Mouse (Mus musculus): ENCODE results near the gene Fto. TPM values are rescaled to one million over a fixed set of nuclear protein-coding genes. Genes with fewer than 3 reads are reported as not detected.

The Fto gene
- polyA plus RNA-seq, 1 experiment from 2014 or later: 111 TPM

GRCm38 (mm10) chr8:91669461-91670071 lies 356.2 kb downstream of the Fto start:
- ATAC-seq (replicated peaks; ENCODE audit: low FRiP score) (no peak), DNase-seq (ENCODE audit: low spot score) (no peak)
- Histone ChIP-seq H3K9me3 (ENCODE audit: control insufficient read depth, low read length) (no peaks in the 10 kb centered on the region), H3K9ac (ENCODE audit: low read length) (no peak overlapping the region), H3K36me3 (ENCODE audit: control insufficient read depth, insufficient read depth, low read length) (no peaks in the 10 kb centered on the region), H3K27ac (ENCODE audit: low read depth, low read length) (no peak overlapping the region), H3K4me1 (replicated peaks; ENCODE audit: control insufficient read depth, insufficient read depth, low read length) (peaks cover 2% of the 10 kb centered on the region; the same call in 1 of the 2 replicates), H3K4me3 (ENCODE audit: low read depth, low read length) (no peak overlapping the region), H3K27me3 (ENCODE audit: control insufficient read depth, insufficient read depth, low read length) (no peaks in the 10 kb centered on the region), H3K4me2 (ENCODE audit: low read depth, low read length, severe bottlenecking) (no peak overlapping the region)
- WGBS: 82% methylated on average over 16 of the region's 16 CpGs

- Histone ChIP-seq H3K4me2 (ENCODE audit: low read depth, low read length, severe bottlenecking) (no peak overlapping the region), H3K36me3 (ENCODE audit: control insufficient read depth, insufficient read depth, low read length) (no peaks in the 10 kb centered on the region), H3K27me3 (ENCODE audit: control insufficient read depth, insufficient read depth, low read length) (no peaks in the 10 kb centered on the region), H3K4me3 (ENCODE audit: low read depth, low read length) (no peak overlapping the region), H3K27ac (ENCODE audit: low read depth, low read length) (no peak overlapping the region), H3K9me3 (ENCODE audit: control insufficient read depth, low read length) (no peaks in the 10 kb centered on the region), H3K4me1 (replicated peaks; ENCODE audit: control insufficient read depth, insufficient read depth, low read length) (peaks cover 2% of the 10 kb centered on the region; the same call in 1 of the 2 replicates), H3K9ac (ENCODE audit: low read length) (no peak overlapping the region)
- WGBS: 82% methylated on average over 3 of the region's 3 CpGs
- ATAC-seq (replicated peaks; ENCODE audit: low FRiP score) (no peak), DNase-seq (ENCODE audit: low spot score) (no peak)
Measured at GRCm38 (mm10) chr8:91676928-91677327, 363.6 kb downstream of the Fto start.

GRCm38 (mm10) chr8:91679451-91679850 lies 366.1 kb downstream of the Fto start:
- WGBS: 50% methylated on average over 15 of the region's 15 CpGs
- H3K36me3 ChIP-seq (ENCODE audit: control insufficient read depth, insufficient read depth, low read length): no peaks in the 10 kb centered on the region
- ATAC-seq (replicated peaks; ENCODE audit: low FRiP score): no peak
- H3K27ac ChIP-seq (ENCODE audit: low read depth, low read length): no peak overlapping the region
- no peak overlapping the region for H3K4me3 ChIP-seq (ENCODE audit: low read depth, low read length)
- no peaks in the 10 kb centered on the region for H3K9me3 ChIP-seq (ENCODE audit: control insufficient read depth, low read length)
- no peak overlapping the region for H3K9ac ChIP-seq (ENCODE audit: low read length)
- no peak for DNase-seq (ENCODE audit: low spot score)
- H3K4me1 ChIP-seq (replicated peaks; ENCODE audit: control insufficient read depth, insufficient read depth, low read length): no peaks in the 10 kb centered on the region; the same call in 1 of the 2 replicates
- no peaks in the 10 kb centered on the region for H3K27me3 ChIP-seq (ENCODE audit: control insufficient read depth, insufficient read depth, low read length)
- H3K4me2 ChIP-seq (ENCODE audit: low read depth, low read length, severe bottlenecking): no peak overlapping the region

- no peak overlapping the region for H3K9ac ChIP-seq (ENCODE audit: low read length)
- no peak for ATAC-seq (replicated peaks; ENCODE audit: low FRiP score)
- H3K4me3 ChIP-seq (ENCODE audit: low read depth, low read length): no peak overlapping the region
- no peaks in the 10 kb centered on the region for H3K9me3 ChIP-seq (ENCODE audit: control insufficient read depth, low read length)
- no peaks in the 10 kb centered on the region for H3K36me3 ChIP-seq (ENCODE audit: control insufficient read depth, insufficient read depth, low read length)
- WGBS: 77% methylated on average over 5 of the region's 5 CpGs
- no peak overlapping the region for H3K27ac ChIP-seq (ENCODE audit: low read depth, low read length)
- no peak for DNase-seq (ENCODE audit: low spot score)
- no peak overlapping the region for H3K4me2 ChIP-seq (ENCODE audit: low read depth, low read length, severe bottlenecking)
- H3K27me3 ChIP-seq (ENCODE audit: control insufficient read depth, insufficient read depth, low read length): no peaks in the 10 kb centered on the region
- no peaks in the 10 kb centered on the region; the same call in 1 of the 2 replicates for H3K4me1 ChIP-seq (replicated peaks; ENCODE audit: control insufficient read depth, insufficient read depth, low read length)
Measured at GRCm38 (mm10) chr8:91680125-91680524, 366.8 kb downstream of the Fto start.

GRCm38 (mm10) chr8:91684596-91685317 lies 371.4 kb downstream of the Fto start:
- Histone ChIP-seq H3K27ac (ENCODE audit: low read depth, low read length) (no peak overlapping the region), H3K27me3 (ENCODE audit: control insufficient read depth, insufficient read depth, low read length) (no peaks in the 10 kb centered on the region), H3K9ac (ENCODE audit: low read length) (no peak overlapping the region), H3K4me3 (ENCODE audit: low read depth, low read length) (no peak overlapping the region), H3K9me3 (ENCODE audit: control insufficient read depth, low read length) (no peaks in the 10 kb centered on the region), H3K4me2 (ENCODE audit: low read depth, low read length, severe bottlenecking) (no peak overlapping the region), H3K36me3 (ENCODE audit: control insufficient read depth, insufficient read depth, low read length) (no peaks in the 10 kb centered on the region), H3K4me1 (replicated peaks; ENCODE audit: control insufficient read depth, insufficient read depth, low read length) (no peaks in the 10 kb centered on the region)
- WGBS: 76% methylated on average over 6 of the region's 6 CpGs
- DNase-seq (ENCODE audit: low spot score) (no peak), ATAC-seq (replicated peaks; ENCODE audit: low FRiP score) (no peak)

GRCm38 (mm10) chr8:91685408-91685807 lies 372.1 kb downstream of the Fto start:
- no peak for ATAC-seq (replicated peaks; ENCODE audit: low FRiP score)
- Histone ChIP-seq H3K27me3 (ENCODE audit: control insufficient read depth, insufficient read depth, low read length) (no peaks in the 10 kb centered on the region), H3K4me3 (ENCODE audit: low read depth, low read length) (no peak overlapping the region), H3K4me1 (replicated peaks; ENCODE audit: control insufficient read depth, insufficient read depth, low read length) (no peaks in the 10 kb centered on the region), H3K36me3 (ENCODE audit: control insufficient read depth, insufficient read depth, low read length) (no peaks in the 10 kb centered on the region), H3K4me2 (ENCODE audit: low read depth, low read length, severe bottlenecking) (no peak overlapping the region), H3K9ac (ENCODE audit: low read length) (no peak overlapping the region), H3K27ac (ENCODE audit: low read depth, low read length) (no peak overlapping the region), H3K9me3 (ENCODE audit: control insufficient read depth, low read length) (no peaks in the 10 kb centered on the region)
- WGBS: 27% methylated on average over 3 of the region's 3 CpGs
- no peak for DNase-seq (ENCODE audit: low spot score)

GRCm38 (mm10) chr8:91692056-91692721 lies 378.9 kb downstream of the Fto start:
- no peak overlapping the region for H3K9ac ChIP-seq (ENCODE audit: low read length)
- no peaks in the 10 kb centered on the region for H3K4me1 ChIP-seq (replicated peaks; ENCODE audit: control insufficient read depth, insufficient read depth, low read length)
- H3K9me3 ChIP-seq (ENCODE audit: control insufficient read depth, low read length): no peaks in the 10 kb centered on the region
- H3K4me2 ChIP-seq (ENCODE audit: low read depth, low read length, severe bottlenecking): no peak overlapping the region
- DNase-seq (ENCODE audit: low spot score) (no peak), ATAC-seq (replicated peaks; ENCODE audit: low FRiP score) (no peak)
- H3K4me3 ChIP-seq (ENCODE audit: low read depth, low read length): no peak overlapping the region
- WGBS: 63% methylated on average over 15 of the region's 15 CpGs
- H3K27ac ChIP-seq (ENCODE audit: low read depth, low read length): no peak overlapping the region
- H3K27me3 ChIP-seq (ENCODE audit: control insufficient read depth, insufficient read depth, low read length): no peaks in the 10 kb centered on the region
- H3K36me3 ChIP-seq (ENCODE audit: control insufficient read depth, insufficient read depth, low read length): no peaks in the 10 kb centered on the region

- WGBS: 80% methylated on average over 5 of the region's 5 CpGs
- no peak overlapping the region for H3K9ac ChIP-seq (ENCODE audit: low read length)
- no peak overlapping the region for H3K4me2 ChIP-seq (ENCODE audit: low read depth, low read length, severe bottlenecking)
- H3K9me3 ChIP-seq (ENCODE audit: control insufficient read depth, low read length): peaks cover 3% of the 10 kb centered on the region; the same call in 1 of the 2 replicates
- no peak overlapping the region for H3K4me3 ChIP-seq (ENCODE audit: low read depth, low read length)
- H3K36me3 ChIP-seq (ENCODE audit: control insufficient read depth, insufficient read depth, low read length): no peaks in the 10 kb centered on the region
- H3K27me3 ChIP-seq (ENCODE audit: control insufficient read depth, insufficient read depth, low read length): peaks cover 12% of the 10 kb centered on the region; the same call in 1 of the 2 replicates
- no peaks in the 10 kb centered on the region; the same call in 1 of the 2 replicates for H3K4me1 ChIP-seq (replicated peaks; ENCODE audit: control insufficient read depth, insufficient read depth, low read length)
- DNase-seq (ENCODE audit: low spot score) (no peak), ATAC-seq (replicated peaks; ENCODE audit: low FRiP score) (no peak)
- no peak overlapping the region for H3K27ac ChIP-seq (ENCODE audit: low read depth, low read length)
Measured at GRCm38 (mm10) chr8:91706533-91706932, 393.2 kb downstream of the Fto start.

Data from forebrain, embryonic 11.5 days (tissue).